Mouse (Mus musculus) E14TG2a.4 (cell line): ENCODE results near the gene St5.

Experiments
- CTCF ChIP-seq: conservative IDR thresholded peaks from 2 replicates; pipeline ENCODE4 v1.5.1; 2014; ENCODE audit warnings: low read length
- NANOG ChIP-seq: IDR thresholded peaks from 2 replicates; pipeline ENCODE4 v1.6.1; 2014; ENCODE audit warnings: borderline replicate concordance, low read length, mixed read lengths
- POU5F1 ChIP-seq: IDR thresholded peaks from 2 replicates; pipeline ENCODE4 v1.6.1; 2014; ENCODE audit warnings: low read length, borderline replicate concordance

- TF ChIP-seq CTCF = no peak
- TF ChIP-seq NANOG = no peak
- no peak for TF ChIP-seq POU5F1
Measured at GRCm38 (mm10) chr7:109523304-109523703, 180.1 kb downstream of the St5 start.
